Mouse (Mus musculus) midbrain, embryonic 13.5 days (tissue): ENCODE results near the gene Gm5771. TPM values are rescaled to one million over a fixed set of nuclear protein-coding genes. Genes with fewer than 3 reads are reported as not detected.
"Not testable (repeated sequence)": the region's sequence is repeated elsewhere in the genome, so short reads cannot be mapped to it uniquely, and the experiment has no call there.

Experiments
- ATAC-seq: fragments of 200-750 bp; cut with Nextera tagmentation; 2 replicates; pipeline ENCODE4 v1.8.0; 2017; ENCODE audit warnings: mild to moderate bottlenecking, moderate TSS enrichment, moderate library complexity
- H3K27ac ChIP-seq: fragments of 300-500 bp; sonication (generic); 2 replicates; pipeline ENCODE4 v1.5.1; 2015; ENCODE audit warnings: inconsistent platforms, mild to moderate bottlenecking, moderate library complexity
- H3K27me3 ChIP-seq: fragments of 300-500 bp; sonication (generic); 2 replicates; pipeline ENCODE4 v1.6.1; 2015; ENCODE audit warnings: mild to moderate bottlenecking, inconsistent platforms
- H3K36me3 ChIP-seq: fragments of 300-500 bp; sonication (generic); 2 replicates; pipeline ENCODE4 v1.6.1; 2015; ENCODE audit warnings: mild to moderate bottlenecking, inconsistent platforms
- H3K4me1 ChIP-seq: fragments of 300-500 bp; sonication (generic); replicated peaks from 2 replicates; pipeline ENCODE4 v1.6.1; 2015; ENCODE audit warnings: inconsistent platforms
- H3K4me2 ChIP-seq: fragments of 300-500 bp; sonication (generic); replicated peaks from 2 replicates; pipeline ENCODE4 v1.6.1; 2015; ENCODE audit warnings: moderate library complexity, mild to moderate bottlenecking, inconsistent platforms
- H3K4me3 ChIP-seq: fragments of 300-500 bp; sonication (generic); replicated peaks from 2 replicates; pipeline ENCODE4 v1.5.1; 2015; ENCODE audit warnings: mild to moderate bottlenecking, inconsistent platforms
- H3K9ac ChIP-seq: fragments of 300-500 bp; sonication (generic); replicated peaks from 2 replicates; pipeline ENCODE4 v1.6.1; 2015; ENCODE audit warnings: mild to moderate bottlenecking, inconsistent platforms
- H3K9me3 ChIP-seq: fragments of 300-500 bp; sonication (generic); 2 replicates; pipeline ENCODE4 v1.6.1; 2016; ENCODE audit warnings: mild to moderate bottlenecking, inconsistent platforms
- WGBS: fragments of 180-500 bp; shearing (Covaris S2); methylation state at CpG from one replicate; pipeline ENCODE4 v1.1.7; 2015; 5-methylcytosine and 5-hydroxymethylcytosine counted together
- polyA plus RNA-seq: library from polyadenylated mRNA; unstranded; fragments of >200 nt; fragmentation: Nextera tagmentation; extraction: Ambion mirVana; gene quantifications from 2 replicates; pipeline ENCODE4 v1.2.1, GENCODE M21; 2015

Gene Gm5771
- polyA plus RNA-seq = not detected in 2 replicates

- not testable (repeated sequence) for H3K9me3 ChIP-seq, ATAC-seq, H3K4me3 ChIP-seq, H3K27me3 ChIP-seq, H3K36me3 ChIP-seq, H3K4me2 ChIP-seq, H3K9ac ChIP-seq, H3K4me1 ChIP-seq, H3K27ac ChIP-seq
Observed at GRCm38 (mm10) chr6:41392056-41392455, at the start of gene Gm5771. Gene Gm5771 (plus strand): TSS chr6:41392356.

GRCm38 (mm10) chr6:41353932-41354331 lies 38.2 kb upstream of the Gm5771 start, which contains the start of gene Try10:
Gene Try10 (plus strand): TSS chr6:41354105.
- no peak within 1 kb of the TSS for H3K9ac ChIP-seq
- no peak for ATAC-seq
- H3K27me3 ChIP-seq = no peaks in the 10 kb centered on the region
- no peaks in the 10 kb centered on the region for H3K36me3 ChIP-seq
- no peaks in the 10 kb centered on the region for H3K9me3 ChIP-seq
- H3K4me3 ChIP-seq = no peak within 1 kb of the TSS
- 85% methylated on average over 2 of the region's 2 CpGs for WGBS
- no peak within 1 kb of the TSS for H3K27ac ChIP-seq
- no peaks in the 10 kb centered on the region for H3K4me1 ChIP-seq
- H3K4me2 ChIP-seq = no peak within 1 kb of the TSS

GRCm38 (mm10) chr6:41373772-41374171 lies 18.4 kb upstream of the Gm5771 start:
- not testable (repeated sequence) for H3K27ac ChIP-seq, H3K36me3 ChIP-seq, H3K4me2 ChIP-seq, H3K9me3 ChIP-seq, H3K9ac ChIP-seq, H3K4me3 ChIP-seq, H3K27me3 ChIP-seq, H3K4me1 ChIP-seq, ATAC-seq
- 100% methylated on average over 2 of the region's 2 CpGs for WGBS

- not testable (repeated sequence) for H3K4me3 ChIP-seq, H3K27me3 ChIP-seq, H3K4me1 ChIP-seq, H3K9ac ChIP-seq, H3K36me3 ChIP-seq, ATAC-seq, H3K9me3 ChIP-seq, H3K27ac ChIP-seq, H3K4me2 ChIP-seq
Observed at GRCm38 (mm10) chr6:41377578-41377977, 14.6 kb upstream of the Gm5771 start, which contains the start of gene Prss3. Gene Prss3 (minus strand): TSS chr6:41377678.

GRCm38 (mm10) chr6:41386781-41387180 lies 5.4 kb upstream of the Gm5771 start:
- no peak for ATAC-seq
- H3K4me2 ChIP-seq = no peak overlapping the region
- WGBS = 76% methylated on average over 2 of the region's 2 CpGs

GRCm38 (mm10) chr6:41391640-41392039 lies 516 bp upstream of the Gm5771 start:
- WGBS = 76% methylated on average over 1 of the region's 1 CpGs

More at GRCm38 (mm10) chr6:41386781-41387180, 5.4 kb upstream of the Gm5771 start:
- H3K4me3 ChIP-seq = no peak overlapping the region
- H3K9ac ChIP-seq = no peak overlapping the region
- no peaks in the 10 kb centered on the region for H3K27me3 ChIP-seq
- no peaks in the 10 kb centered on the region for H3K36me3 ChIP-seq
- no peaks in the 10 kb centered on the region for H3K9me3 ChIP-seq
- no peak overlapping the region for H3K27ac ChIP-seq
- H3K4me1 ChIP-seq = no peaks in the 10 kb centered on the region

GRCm38 (mm10) chr6:41442261-41442660 lies 50.1 kb downstream of the Gm5771 start:
- H3K4me1 ChIP-seq, H3K9me3 ChIP-seq, H3K4me3 ChIP-seq, H3K27ac ChIP-seq, ATAC-seq, H3K27me3 ChIP-seq, H3K9ac ChIP-seq, H3K4me2 ChIP-seq, H3K36me3 ChIP-seq: not testable (repeated sequence)
- 83% methylated on average over 1 of the region's 2 CpGs for WGBS

More at GRCm38 (mm10) chr6:41391640-41392039, 516 bp upstream of the Gm5771 start:
- not testable (repeated sequence) for ATAC-seq, H3K27me3 ChIP-seq, H3K9ac ChIP-seq, H3K4me3 ChIP-seq, H3K27ac ChIP-seq, H3K9me3 ChIP-seq, H3K4me1 ChIP-seq, H3K36me3 ChIP-seq, H3K4me2 ChIP-seq

- H3K4me1 ChIP-seq, H3K27me3 ChIP-seq, H3K4me2 ChIP-seq, H3K27ac ChIP-seq, H3K4me3 ChIP-seq, H3K36me3 ChIP-seq, ATAC-seq, H3K9me3 ChIP-seq, H3K9ac ChIP-seq: not testable (repeated sequence)
Observed at GRCm38 (mm10) chr6:41446045-41446444, 53.9 kb downstream of the Gm5771 start, which contains the start of gene Gm10334. Gene Gm10334 (minus strand): TSS chr6:41446145.

Other genes with a start within 250 kb of the Gm5771 start
- not detected in 2 replicates for gene Try4, start 90.1 kb upstream of the Gm5771 start, polyA plus RNA-seq
- not detected in 2 replicates for gene Try5, start 75.5 kb upstream of the Gm5771 start, polyA plus RNA-seq
- not detected in 2 replicates for gene Try10, start 38.3 kb upstream of the Gm5771 start, polyA plus RNA-seq
- gene Prss3, start 14.7 kb upstream of the Gm5771 start, polyA plus RNA-seq = not detected in 2 replicates
- not detected in 2 replicates for gene Gm10334, start 53.8 kb downstream of the Gm5771 start, polyA plus RNA-seq
- gene Prss1, start 66.6 kb downstream of the Gm5771 start, polyA plus RNA-seq = not detected in 2 replicates
- gene Prss2, start 129.4 kb downstream of the Gm5771 start, polyA plus RNA-seq = not detected in 2 replicates
- 26.6 and 31.2 TPM in 2 replicates for gene Ephb6, start 213.1 kb downstream of the Gm5771 start, polyA plus RNA-seq
- 0.67 and 0.90 TPM in 2 replicates for gene Trpv6, start 244.0 kb downstream of the Gm5771 start, polyA plus RNA-seq